Mouse (Mus musculus) effector memory CD4-positive, alpha-beta T cell, adult 5 months (primary cell): ENCODE data around the gene Mthfd1l. TPM values are rescaled to one million over a fixed set of nuclear protein-coding genes. Genes with fewer than 3 reads are reported as not detected.

Source experiments
- polyA plus RNA-seq: library from polyadenylated mRNA; unstranded; fragments of 100-300 nt; shearing (Covaris generic); gene quantifications from one replicate; pipeline ENCODE4 v1.2.1, GENCODE M21; 2017

Mthfd1l gene
- polyA plus RNA-seq: 18.5 TPM

DNA sequence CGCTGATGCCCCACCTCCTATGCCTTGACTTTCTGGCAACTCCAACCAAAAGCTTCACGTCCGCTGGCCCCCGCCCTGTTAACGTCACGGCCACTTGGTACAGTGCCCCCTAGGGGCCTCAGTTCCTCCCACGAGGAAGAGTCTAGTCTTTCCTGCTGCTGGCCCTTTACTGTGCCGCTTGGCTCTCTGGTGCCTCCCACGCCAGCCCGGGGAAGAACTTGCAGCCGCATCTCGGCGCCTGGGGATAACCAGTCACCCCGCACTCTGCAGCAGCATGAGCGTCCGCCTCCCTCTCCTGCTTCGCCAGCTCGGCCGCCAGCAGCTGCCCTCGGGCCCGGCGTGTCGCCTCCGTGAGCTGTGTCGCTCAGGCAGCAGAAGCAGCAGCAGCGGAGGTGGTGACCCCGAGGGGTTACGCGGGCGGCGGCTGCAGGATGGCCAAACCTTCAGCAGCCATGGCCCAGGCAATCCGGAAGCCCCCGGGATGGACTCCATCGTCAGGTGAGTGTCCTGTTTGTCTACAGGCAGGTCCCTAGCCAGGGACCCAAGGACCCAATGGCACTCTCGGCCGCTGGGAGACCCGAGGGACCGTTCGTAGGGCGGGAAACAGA lies at the start of gene Mthfd1l:
Mthfd1l (plus strand) TSS at position 138 of the 608 bp plus-strand sequence.

Other genes with a start within 250 kb of the Mthfd1l start
- not detected for gene Plekhg1, start 232.8 kb upstream of the Mthfd1l start, polyA plus RNA-seq